Mouse (Mus musculus): ENCODE data around the gene Dchs2. TPM values are rescaled to one million over a fixed set of nuclear protein-coding genes. Genes with fewer than 3 reads are reported as not detected.
A peak's percentile ranks its signal among the peaks of the same experiment; 100 is the strongest.

Gene Dchs2
- polyA plus RNA-seq, 1 experiment from 2014 or later, result 0.03 TPM

- 61% methylated on average over 5 of the region's 5 CpGs for WGBS
- Histone ChIP-seq H3K9me3 (replicated peaks; ENCODE audit: low read length) (no peaks in the 10 kb centered on the region), H3K36me3 (ENCODE audit: insufficient read depth, low read length) (no peaks in the 10 kb centered on the region), H3K27ac (no peak overlapping the region), H3K4me3 (replicated peaks; ENCODE audit: low read depth, low read length) (no peak overlapping the region), H3K4me1 (replicated peaks; ENCODE audit: insufficient read depth, low read length) (no peaks in the 10 kb centered on the region), H3K4me2 (ENCODE audit: low read length) (no peak overlapping the region), H3K27me3 (ENCODE audit: insufficient read depth, low read length) (no peaks in the 10 kb centered on the region), H3K9ac (ENCODE audit: low read depth, low read length) (no peak overlapping the region)
- DNase-seq (ENCODE audit: low spot score) (no peak), ATAC-seq (replicated peaks; ENCODE audit: low FRiP score, low read depth) (no peak)
- TF ChIP-seq CTCF (IDR thresholded peaks at IDR 0.05; ENCODE audit: low read depth), result no peak
Measured at GRCm38 (mm10) chr3:83275703-83276102, 148.0 kb downstream of the Dchs2 start.

DNA sequence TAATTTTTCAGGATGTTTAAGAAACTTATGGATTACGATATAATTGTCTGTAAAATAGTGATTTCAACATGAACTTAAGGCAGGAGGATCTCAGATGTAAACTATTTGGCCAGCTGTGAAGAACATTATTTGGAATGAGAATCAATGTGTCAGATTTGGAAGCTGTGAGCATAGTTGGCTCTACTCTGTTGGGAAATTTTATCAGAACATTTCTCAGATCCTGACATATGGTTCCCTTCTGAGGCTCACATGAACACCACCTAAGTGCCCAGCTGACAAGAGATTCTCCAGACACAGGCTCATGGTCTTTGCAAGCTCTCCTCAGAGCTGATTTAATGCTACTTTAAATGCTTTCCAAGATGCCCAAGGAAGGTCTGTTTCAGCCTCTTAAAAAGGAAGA lies 156.1 kb downstream of the Dchs2 start:
- no peak for TF ChIP-seq CTCF (IDR thresholded peaks at IDR 0.05; ENCODE audit: low read depth)
- no peaks in the 10 kb centered on the region for H3K9me3 ChIP-seq (replicated peaks; ENCODE audit: low read length)
- 78% methylated on average over 1 of the region's 1 CpGs for WGBS
- no peak for DNase-seq (ENCODE audit: low spot score)
- no peak overlapping the region for H3K4me3 ChIP-seq (replicated peaks; ENCODE audit: low read depth, low read length)
- no peak overlapping the region for H3K4me2 ChIP-seq (ENCODE audit: low read length)
- ATAC-seq (replicated peaks; ENCODE audit: low FRiP score, low read depth), result no peak
- no peaks in the 10 kb centered on the region for H3K4me1 ChIP-seq (replicated peaks; ENCODE audit: insufficient read depth, low read length)
- H3K27ac ChIP-seq, result no peak overlapping the region
- no peak overlapping the region for H3K9ac ChIP-seq (ENCODE audit: low read depth, low read length)
- H3K27me3 ChIP-seq (ENCODE audit: insufficient read depth, low read length), result no peaks in the 10 kb centered on the region
- H3K36me3 ChIP-seq (ENCODE audit: insufficient read depth, low read length), result no peaks in the 10 kb centered on the region

DNA sequence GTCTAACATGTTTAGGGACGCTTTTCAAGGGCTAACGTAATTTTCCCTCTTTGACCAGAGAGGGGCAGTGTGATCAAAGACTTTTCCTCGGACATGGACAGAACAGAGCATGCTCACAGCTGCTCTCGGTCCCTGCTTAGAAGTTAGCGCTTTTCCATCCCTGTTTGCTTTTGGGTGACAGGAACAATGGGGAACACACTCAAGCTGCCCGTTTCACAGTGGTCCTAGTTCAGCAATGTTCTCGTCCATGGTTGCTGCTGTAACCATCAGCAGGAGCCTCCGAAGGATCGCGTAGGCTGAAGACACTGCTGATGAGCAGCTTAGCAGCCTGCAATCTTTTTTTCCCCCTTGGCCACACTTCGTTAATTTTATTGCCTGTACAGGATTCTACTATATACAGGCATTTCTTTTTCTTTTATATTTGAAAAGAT lies 159.2 kb downstream of the Dchs2 start:
- TF ChIP-seq CTCF (IDR thresholded peaks at IDR 0.05; ENCODE audit: low read depth), result peak; percentile 79
- Histone ChIP-seq H3K4me1 (replicated peaks; ENCODE audit: insufficient read depth, low read length) (no peaks in the 10 kb centered on the region), H3K36me3 (ENCODE audit: insufficient read depth, low read length) (no peaks in the 10 kb centered on the region), H3K9ac (ENCODE audit: low read depth, low read length) (no peak overlapping the region), H3K27me3 (ENCODE audit: insufficient read depth, low read length) (no peaks in the 10 kb centered on the region), H3K4me2 (ENCODE audit: low read length) (peak overlapping the region; percentile 68), H3K9me3 (replicated peaks; ENCODE audit: low read length) (no peaks in the 10 kb centered on the region), H3K4me3 (replicated peaks; ENCODE audit: low read depth, low read length) (peak overlapping the region; percentile 36), H3K27ac (no peak overlapping the region)
- ATAC-seq (replicated peaks; ENCODE audit: low FRiP score, low read depth), result peak; percentile 68; the same call in 1 of the 2 replicates
- peak; percentile 92 for DNase-seq (ENCODE audit: low spot score)
- WGBS, result 2% methylated on average over 11 of the region's 11 CpGs

DNA sequence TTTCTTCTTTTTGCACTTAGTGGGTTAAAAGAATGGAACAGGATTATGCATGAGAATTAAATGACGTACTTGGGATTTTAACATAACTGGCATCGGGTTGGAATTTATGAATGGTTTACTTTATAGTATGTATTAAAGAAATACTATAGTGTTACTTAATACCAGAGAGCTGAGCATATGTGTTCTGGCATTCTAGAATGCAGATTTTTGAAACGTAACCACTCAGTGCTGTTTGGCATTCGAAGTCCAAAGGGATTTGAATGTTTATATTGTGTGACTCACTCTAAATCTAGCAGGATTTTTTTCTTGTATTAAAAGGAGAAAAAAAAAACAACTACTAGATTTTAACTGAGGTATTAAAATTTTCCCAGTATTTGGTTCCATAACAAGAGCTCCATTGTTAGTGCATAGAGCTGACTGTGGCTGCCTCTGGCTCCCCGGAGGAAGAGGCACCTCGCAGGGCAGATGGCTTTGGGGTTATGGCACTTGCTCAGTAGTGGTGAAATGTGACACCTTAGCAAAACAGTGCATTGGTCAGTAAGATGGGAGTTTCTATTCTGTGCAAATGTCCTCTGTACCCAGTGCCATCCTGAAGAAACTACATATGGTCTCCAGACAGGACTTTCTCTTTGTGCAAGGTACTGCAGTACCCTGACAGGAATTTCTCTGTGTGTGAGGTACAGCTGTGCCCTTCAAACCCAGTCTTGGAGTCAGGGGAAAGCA lies 160.5 kb downstream of the Dchs2 start:
- Histone ChIP-seq H3K36me3 (ENCODE audit: insufficient read depth, low read length) (no peaks in the 10 kb centered on the region), H3K9me3 (replicated peaks; ENCODE audit: low read length) (no peaks in the 10 kb centered on the region), H3K9ac (ENCODE audit: low read depth, low read length) (no peak overlapping the region), H3K27ac (no peak overlapping the region), H3K4me3 (replicated peaks; ENCODE audit: low read depth, low read length) (no peak overlapping the region), H3K4me2 (ENCODE audit: low read length) (no peak overlapping the region), H3K4me1 (replicated peaks; ENCODE audit: insufficient read depth, low read length) (no peaks in the 10 kb centered on the region), H3K27me3 (ENCODE audit: insufficient read depth, low read length) (no peaks in the 10 kb centered on the region)
- 41% methylated on average over 6 of the region's 6 CpGs for WGBS
- DNase-seq (ENCODE audit: low spot score), result no peak
- TF ChIP-seq CTCF (IDR thresholded peaks at IDR 0.05; ENCODE audit: low read depth), result no peak
- peak; percentile 46; the same call in 1 of the 2 replicates for ATAC-seq (replicated peaks; ENCODE audit: low FRiP score, low read depth)

GRCm38 (mm10) chr3:83290482-83290881 lies 162.7 kb downstream of the Dchs2 start:
- H3K9ac ChIP-seq (ENCODE audit: low read depth, low read length), result no peak overlapping the region
- H3K4me3 ChIP-seq (replicated peaks; ENCODE audit: low read depth, low read length), result no peak overlapping the region
- H3K27me3 ChIP-seq (ENCODE audit: insufficient read depth, low read length), result no peaks in the 10 kb centered on the region
- no peak overlapping the region for H3K4me2 ChIP-seq (ENCODE audit: low read length)
- DNase-seq (ENCODE audit: low spot score), result no peak
- H3K4me1 ChIP-seq (replicated peaks; ENCODE audit: insufficient read depth, low read length), result no peaks in the 10 kb centered on the region
- no peak overlapping the region for H3K27ac ChIP-seq
- no peak for TF ChIP-seq CTCF (IDR thresholded peaks at IDR 0.05; ENCODE audit: low read depth)
- ATAC-seq (replicated peaks; ENCODE audit: low FRiP score, low read depth), result no peak
- H3K36me3 ChIP-seq (ENCODE audit: insufficient read depth, low read length), result no peaks in the 10 kb centered on the region
- no peaks in the 10 kb centered on the region for H3K9me3 ChIP-seq (replicated peaks; ENCODE audit: low read length)

- Histone ChIP-seq H3K9ac (ENCODE audit: low read depth, low read length) (no peak overlapping the region), H3K4me3 (replicated peaks; ENCODE audit: low read depth, low read length) (no peak overlapping the region), H3K4me2 (ENCODE audit: low read length) (no peak overlapping the region), H3K36me3 (ENCODE audit: insufficient read depth, low read length) (no peaks in the 10 kb centered on the region), H3K27ac (no peak overlapping the region), H3K27me3 (ENCODE audit: insufficient read depth, low read length) (no peaks in the 10 kb centered on the region), H3K4me1 (replicated peaks; ENCODE audit: insufficient read depth, low read length) (no peaks in the 10 kb centered on the region), H3K9me3 (replicated peaks; ENCODE audit: low read length) (no peaks in the 10 kb centered on the region)
- no peak for TF ChIP-seq CTCF (IDR thresholded peaks at IDR 0.05; ENCODE audit: low read depth)
- ATAC-seq (replicated peaks; ENCODE audit: low FRiP score, low read depth), result no peak
- DNase-seq (ENCODE audit: low spot score), result no peak
- 76% methylated on average over 1 of the region's 1 CpGs for WGBS
Measured at GRCm38 (mm10) chr3:83290953-83291352, 163.2 kb downstream of the Dchs2 start.

All from kidney, postnatal 0 days (tissue).